Mouse (Mus musculus) colon, adult 2 months (tissue): ENCODE results near the gene Ano6. TPM values are rescaled to one million over a fixed set of nuclear protein-coding genes. Genes with fewer than 3 reads are reported as not detected.

Experiments
- polyA plus RNA-seq: library from polyadenylated mRNA; depleted of rRNA; stranded (reverse); fragments of >200 nt; gene quantifications from 2 replicates; pipeline ENCODE4 v1.2.3, GENCODE M21; 2012; rRNA removed

Ano6 gene
- 15.6 and 16.6 TPM in 2 replicates for polyA plus RNA-seq

DNA sequence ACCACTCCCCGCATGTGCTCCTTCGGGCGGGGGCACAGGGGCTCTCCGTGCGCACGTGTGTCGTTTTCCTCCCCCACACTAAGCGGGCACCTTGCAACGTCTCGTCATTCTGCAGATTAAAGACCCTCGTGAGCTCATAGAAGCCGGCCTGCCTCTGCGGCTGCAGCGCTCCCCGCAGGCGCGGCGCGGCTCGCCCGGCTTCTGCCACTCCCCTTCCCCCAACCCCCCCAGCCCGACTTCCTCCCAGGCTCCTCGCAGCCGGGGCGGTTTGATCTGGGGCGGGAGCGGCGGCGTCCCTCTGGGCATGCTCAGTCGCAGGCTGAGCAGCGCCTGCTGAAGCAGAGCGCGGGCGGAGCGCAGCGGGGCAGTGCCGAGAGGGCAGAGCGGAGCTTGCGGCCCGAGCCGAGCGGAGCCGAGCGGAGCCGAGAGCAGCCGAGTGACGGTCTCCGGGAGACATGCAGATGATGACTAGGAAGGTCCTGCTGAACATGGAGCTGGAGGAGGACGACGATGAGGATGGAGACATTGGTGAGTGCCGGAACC lies at the start of gene Ano6:
Ano6 (plus strand) TSS at position 315 of the 543 bp plus-strand sequence.

Other genes starting within 250 kb of the Ano6 start
- 0.07 TPM in 1 of 2 replicates, not detected in the other for gene Dbx2, start 134.9 kb upstream of the Ano6 start, polyA plus RNA-seq